Mouse (Mus musculus) E14TG2a.4 (cell line): ENCODE results near the gene Wipf1.

Source experiments
- H3K27me3 ChIP-seq: 2 replicates; pipeline ENCODE4 v1.6.1; 2014; ENCODE audit warnings: low read length, control low read depth; ENCODE audit not compliant: insufficient read depth
- H3K36me3 ChIP-seq: 2 replicates; pipeline ENCODE4 v1.6.1; 2014; ENCODE audit warnings: low read length, control low read depth; ENCODE audit not compliant: insufficient read depth
- H3K4me1 ChIP-seq: replicated peaks from 2 replicates; pipeline ENCODE4 v1.6.1; 2014; ENCODE audit warnings: low read depth, low read length, control low read depth
- H3K4me3 ChIP-seq: replicated peaks from 2 replicates; pipeline ENCODE4 v1.5.1; 2014; ENCODE audit warnings: mild to moderate bottlenecking, low read length
- H3K9me3 ChIP-seq: 2 replicates; pipeline ENCODE4 v1.6.1; 2014; ENCODE audit warnings: low read length, control low read depth
- CTCF ChIP-seq: conservative IDR thresholded peaks from 2 replicates; pipeline ENCODE4 v1.5.1; 2014; ENCODE audit warnings: low read length
- NANOG ChIP-seq: IDR thresholded peaks from 2 replicates; pipeline ENCODE4 v1.6.1; 2014; ENCODE audit warnings: borderline replicate concordance, low read length, mixed read lengths
- POU5F1 ChIP-seq: IDR thresholded peaks from 2 replicates; pipeline ENCODE4 v1.6.1; 2014; ENCODE audit warnings: low read length, borderline replicate concordance

Gene Wipf1

DNA sequence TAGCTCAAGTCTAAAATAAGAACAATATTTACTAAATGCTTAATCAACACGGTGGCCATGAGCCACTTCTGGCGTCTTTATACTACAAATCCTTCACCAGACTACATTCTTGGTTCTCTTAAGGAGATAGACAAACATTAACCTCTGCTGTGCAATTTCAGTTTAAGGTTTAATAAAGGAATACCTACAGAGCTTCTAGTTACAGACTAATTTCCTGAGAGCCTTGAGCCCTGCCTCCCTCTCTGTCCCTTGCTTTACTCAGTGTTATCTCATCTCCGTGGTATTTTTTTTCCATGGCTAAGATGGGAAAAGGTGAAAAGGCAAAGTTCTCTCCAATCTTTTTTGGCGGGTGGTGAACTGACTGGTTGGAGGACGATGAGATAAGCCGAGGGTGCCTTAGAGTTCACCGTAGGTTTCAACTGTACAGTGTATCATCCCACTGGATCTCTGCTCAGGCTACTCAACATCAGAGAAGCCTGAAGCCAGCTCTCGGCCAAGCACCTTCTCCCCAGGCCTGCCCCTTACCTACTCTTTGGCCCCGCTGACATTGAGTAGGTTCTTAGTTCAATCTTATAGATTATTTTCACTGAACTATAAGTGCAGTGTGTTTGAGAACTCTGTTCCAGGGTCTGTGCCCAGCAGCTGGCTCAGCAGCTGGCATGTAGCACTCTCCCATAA lies 149.1 kb downstream of the Wipf1 start:
- Histone ChIP-seq H3K4me1 (0 out of 2 replicates have a peak, but pooled peaks cover under 1% of the 10 kb centered on the region), H3K36me3 (no peaks in the 10 kb centered on the region), H3K4me3 (no peak overlapping the region), H3K9me3 (no peaks in the 10 kb centered on the region), H3K27me3 (peaks cover 10% of the 10 kb centered on the region)
- TF ChIP-seq CTCF: no peak
- no peak for TF ChIP-seq NANOG
- TF ChIP-seq POU5F1: no peak

DNA sequence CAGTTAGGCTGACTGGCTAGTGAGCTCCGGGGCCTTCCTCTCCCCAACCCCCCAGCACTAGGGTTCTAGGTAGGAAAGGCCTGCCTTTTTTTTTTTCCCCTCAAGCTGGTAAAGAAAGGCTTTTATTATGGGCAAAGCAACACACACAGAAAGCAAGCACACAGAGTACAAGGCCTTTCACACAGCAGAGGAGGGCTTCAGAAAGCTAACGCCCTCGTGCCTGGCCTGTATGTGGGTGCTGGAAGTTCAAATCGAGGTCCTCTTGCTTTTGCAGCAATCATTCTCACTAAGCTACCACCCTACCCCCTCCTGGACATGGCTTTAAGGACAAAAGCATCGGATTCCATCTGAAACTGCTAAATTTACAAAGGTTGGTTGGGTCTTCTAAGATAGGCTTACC lies 149.9 kb downstream of the Wipf1 start:
- Histone ChIP-seq H3K4me1 (no peaks in the 10 kb centered on the region), H3K4me3 (no peak overlapping the region), H3K36me3 (no peaks in the 10 kb centered on the region), H3K9me3 (no peaks in the 10 kb centered on the region), H3K27me3 (peaks cover 7% of the 10 kb centered on the region)
- no peak for TF ChIP-seq NANOG
- no peak for TF ChIP-seq CTCF
- TF ChIP-seq POU5F1: no peak
